Mouse (Mus musculus): ENCODE measurements at regions not wholly inside any gene's neighbourhood (a gene's known extent, or its start where the extent isn't known, plus 50 kb on each side); places are given as distances from the start of the nearest gene placed in this dataset.

- no peak overlapping the region for H3K4me3 ChIP-seq (ENCODE audit: control insufficient read depth in 1 of 2, insufficient read depth in 1 of 2, low read depth in 2 of 2, low read length in 2 of 2)
- H3K36me3 ChIP-seq (ENCODE audit: control insufficient read depth in 1 of 2, insufficient read depth in 2 of 2, low read length in 2 of 2) = no peaks in the 10 kb centered on the region
- H3K9me3 ChIP-seq (replicated peaks; ENCODE audit: insufficient read depth, low read length) = no peaks in the 10 kb centered on the region
- DNase-seq (ENCODE audit: low read depth, low spot score) = no peak
- no peaks in the 10 kb centered on the region for H3K79me2 ChIP-seq (ENCODE audit: control insufficient read depth, insufficient read depth, low read length, poor library complexity)
- TF ChIP-seq ZKSCAN1 (IDR thresholded peaks at IDR 0.05; ENCODE audit: low read depth, low read length) (no peak), RAD21 (IDR thresholded peaks at IDR 0.05; ENCODE audit: low read depth, low read length) (no peak), TCF12 (IDR thresholded peaks at IDR 0.05; ENCODE audit: low read depth, low read length) (no peak), CTCF (IDR thresholded peaks at IDR 0.05 in 2 of 3, conservative IDR thresholded peaks at IDR 0.05 in 1 of 3; ENCODE audit: control insufficient read depth in 1 of 3, insufficient read depth in 1 of 3, low read depth in 2 of 3, low read length in 3 of 3, poor library complexity in 1 of 3, severe bottlenecking in 1 of 3) (no peak), BHLHE40 (IDR thresholded peaks at IDR 0.05; ENCODE audit: borderline replicate concordance, low read depth, low read length) (no peak), GATA1 (IDR thresholded peaks at IDR 0.05; ENCODE audit: low read depth, low read length) (no peak), MAZ (IDR thresholded peaks at IDR 0.05; ENCODE audit: low read depth, low read length) (no peak), MEF2A (IDR thresholded peaks at IDR 0.05; ENCODE audit: extremely low read depth, insufficient replicate concordance, low read depth, low read length, poor library complexity, severe bottlenecking) (no peak), MYB (IDR thresholded peaks at IDR 0.05; ENCODE audit: low read depth, low read length) (no peak), EP300 (IDR thresholded peaks at IDR 0.05; ENCODE audit: low read depth in 1 of 2, low read length in 2 of 2) (no peak), E2F4 (IDR thresholded peaks at IDR 0.05; ENCODE audit: borderline replicate concordance, low read depth, low read length) (no peak), MYC (IDR thresholded peaks at IDR 0.05; ENCODE audit: low read depth, low read length) (no peak), USF1 (IDR thresholded peaks at IDR 0.05; ENCODE audit: low read depth, low read length) (no peak), NELFE (IDR thresholded peaks at IDR 0.05; ENCODE audit: low read depth, low read length) (no peak)
- peaks cover 0 to 6% of the 10 kb centered on the region in 2 experiments; a peak in 3 of 4 replicates for H3K27me3 ChIP-seq (ENCODE audit: control insufficient read depth in 1 of 2, insufficient read depth in 2 of 2, low read length in 2 of 2)
- no peak overlapping the region for H3K27ac ChIP-seq (ENCODE audit: control insufficient read depth, low read depth, low read length)
- no peaks in the 10 kb centered on the region; a peak in 1 of 4 replicates for H3K4me1 ChIP-seq (ENCODE audit: control insufficient read depth in 1 of 2, insufficient read depth in 2 of 2, low read length in 2 of 2)
- H3K9ac ChIP-seq (ENCODE audit: control insufficient read depth, low read depth, low read length, poor library complexity, severe bottlenecking) = no peak overlapping the region
Measured at GRCm38 (mm10) chr6:117775304-117776050, 65.5 kb upstream of the Zfp637 start.

GRCm38 (mm10) chr6:117778027-117778426, 63.0 kb upstream of the Zfp637 start:
- H3K9ac ChIP-seq (ENCODE audit: control insufficient read depth, low read depth, low read length, poor library complexity, severe bottlenecking) = no peak overlapping the region
- H3K36me3 ChIP-seq (ENCODE audit: control insufficient read depth in 1 of 2, insufficient read depth in 2 of 2, low read length in 2 of 2) = no peaks in the 10 kb centered on the region
- H3K79me2 ChIP-seq (ENCODE audit: control insufficient read depth, insufficient read depth, low read length, poor library complexity) = no peaks in the 10 kb centered on the region
- no peak for TF ChIP-seq CTCF (IDR thresholded peaks at IDR 0.05 in 2 of 3, conservative IDR thresholded peaks at IDR 0.05 in 1 of 3; ENCODE audit: control insufficient read depth in 1 of 3, insufficient read depth in 1 of 3, low read depth in 2 of 3, low read length in 3 of 3, poor library complexity in 1 of 3, severe bottlenecking in 1 of 3)
- no peak for TF ChIP-seq ZKSCAN1 (IDR thresholded peaks at IDR 0.05; ENCODE audit: low read depth, low read length)
- TF ChIP-seq GATA1 (IDR thresholded peaks at IDR 0.05; ENCODE audit: low read depth, low read length) = no peak
- TF ChIP-seq MAX (IDR thresholded peaks at IDR 0.05; ENCODE audit: low read length) = no peak
- TF ChIP-seq MEF2A (IDR thresholded peaks at IDR 0.05; ENCODE audit: extremely low read depth, insufficient replicate concordance, low read depth, low read length, poor library complexity, severe bottlenecking) = no peak
- no peak for TF ChIP-seq MAZ (IDR thresholded peaks at IDR 0.05; ENCODE audit: low read depth, low read length)
- no peak for DNase-seq (ENCODE audit: low read depth, low spot score)
- no peak overlapping the region for H3K27ac ChIP-seq (ENCODE audit: control insufficient read depth, low read depth, low read length)
- H3K4me3 ChIP-seq (ENCODE audit: control insufficient read depth in 1 of 2, insufficient read depth in 1 of 2, low read depth in 2 of 2, low read length in 2 of 2) = no peak overlapping the region
- H3K4me1 ChIP-seq (ENCODE audit: control insufficient read depth in 1 of 2, insufficient read depth in 2 of 2, low read length in 2 of 2) = no peaks in the 10 kb centered on the region; a peak in 1 of 4 replicates
- peaks cover 0 to 7% of the 10 kb centered on the region in 2 experiments; a peak in 3 of 4 replicates for H3K27me3 ChIP-seq (ENCODE audit: control insufficient read depth in 1 of 2, insufficient read depth in 2 of 2, low read length in 2 of 2)
- H3K9me3 ChIP-seq (replicated peaks; ENCODE audit: insufficient read depth, low read length) = no peaks in the 10 kb centered on the region
